Mouse (Mus musculus) adrenal gland (tissue): ENCODE results near the gene Nsd2.

Experiments
- intact Hi-C: fragments of 180-260 bp; cut with DNase I; formaldehyde crosslinking; loops from one replicate; pipeline ENCODE4 v1.15.1; 2025
- long read RNA-seq, 2 experiments: library from polyadenylated mRNA; unstranded; transcript quantifications; one replicate each; pipeline ENCODE4 v2.0.0; 2020; ENCODE audit warnings: borderline replicate concordance in 1 of 2; ENCODE audit not compliant: insufficient replicate concordance in 1 of 2

Nsd2 gene
- long read RNA-seq, experiment 1, partial matches to known transcripts: 1 of 5 reads
- long read RNA-seq, experiment 1, other reads (novel, unspliced or antisense): 4 of 5 reads
- long read RNA-seq, experiment 2, partial matches to known transcripts: 4 of 10 reads
- long read RNA-seq, experiment 2, other reads (novel, unspliced or antisense): 5 of 10 reads

DNA sequence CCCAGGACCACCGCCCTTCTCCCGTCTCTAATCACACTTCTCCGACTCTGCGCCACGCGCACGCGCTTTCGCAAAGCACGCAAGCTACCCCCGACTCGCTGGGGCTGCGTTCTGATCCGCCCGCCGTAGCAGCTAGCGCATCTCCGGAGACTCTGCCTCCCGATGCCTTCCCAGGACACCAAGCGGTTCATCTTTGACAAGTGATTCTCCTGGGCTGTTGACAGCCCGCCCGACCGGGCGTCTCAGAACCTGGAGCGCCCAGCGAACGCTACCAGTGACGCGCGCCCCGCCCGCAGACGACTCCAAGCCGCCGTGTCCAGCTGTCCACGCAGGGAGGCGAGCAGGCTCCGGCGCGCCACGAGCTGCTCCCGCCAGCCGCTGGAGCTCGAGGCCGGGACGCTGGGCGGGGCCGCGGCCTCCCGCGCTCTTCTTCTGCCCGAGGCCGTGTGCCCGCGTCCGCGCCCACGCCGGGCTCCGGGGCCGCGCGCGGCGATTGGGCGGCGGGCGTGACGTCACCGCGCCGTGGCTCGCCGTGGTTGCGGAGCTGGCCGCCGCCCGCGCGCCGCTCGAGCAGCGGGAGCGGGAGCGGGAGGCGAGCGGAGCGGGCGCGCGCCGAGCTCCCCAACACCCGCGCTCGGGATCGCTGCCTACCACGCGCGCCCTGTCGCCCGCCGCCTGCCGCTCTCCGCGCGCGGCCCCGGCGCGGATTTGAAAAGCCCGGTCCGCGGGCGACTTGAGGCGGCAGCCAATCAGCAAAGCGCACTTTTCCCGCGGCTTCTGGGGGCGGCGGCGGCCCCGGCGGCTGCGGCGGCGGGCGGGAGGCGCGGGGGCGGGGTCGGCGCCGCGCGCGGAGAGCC, at the start of gene Nsd2:
Gene Nsd2 (plus strand): TSS at position 850 of the 857 bp plus-strand sequence.
- intact Hi-C loops: loop anchor here (5.0 kb wide), 1 partner anchor 117 kb away; the partner anchor contains the start of gene Nelfa

DNA sequence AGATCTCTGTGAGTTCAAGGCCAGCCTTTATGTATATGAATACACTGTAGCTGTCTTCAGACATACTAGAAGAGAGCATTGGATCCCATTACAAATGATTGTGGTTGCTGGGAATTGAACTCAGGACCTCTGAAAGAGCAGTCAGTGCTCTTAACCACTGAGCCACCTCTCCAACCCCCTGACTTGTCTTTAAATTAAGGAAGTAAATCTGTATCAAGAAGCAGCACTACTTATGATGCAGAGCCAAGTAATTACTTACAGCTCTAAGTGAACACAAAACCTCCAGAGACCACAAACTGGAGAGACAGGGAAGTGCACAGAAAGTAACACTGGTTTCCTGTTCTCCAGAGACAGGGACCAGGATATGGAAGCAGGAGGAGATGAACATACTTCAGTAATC, 43.3 kb upstream of the Nsd2 start:
- intact Hi-C loops: no loop called here

DNA sequence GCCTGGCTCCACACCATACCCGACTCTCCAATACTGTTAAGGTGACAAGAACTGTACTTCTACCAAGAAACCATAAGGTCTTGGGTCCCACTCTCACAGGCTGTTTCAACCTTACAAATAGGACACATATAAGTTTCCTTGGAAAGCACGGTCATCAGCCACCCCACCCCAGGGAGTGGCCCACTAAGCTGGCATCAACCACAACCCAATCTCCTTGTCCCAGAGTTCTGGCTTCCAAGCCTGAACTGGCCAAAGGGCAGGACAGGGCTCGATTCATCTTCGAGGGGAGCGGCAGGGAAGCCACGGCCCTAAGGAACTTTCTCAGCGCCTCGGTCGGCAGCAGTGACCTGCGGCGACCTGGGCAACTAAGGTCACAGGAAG, 38.6 kb upstream of the Nsd2 start:
- intact Hi-C loops: no loop called here

DNA sequence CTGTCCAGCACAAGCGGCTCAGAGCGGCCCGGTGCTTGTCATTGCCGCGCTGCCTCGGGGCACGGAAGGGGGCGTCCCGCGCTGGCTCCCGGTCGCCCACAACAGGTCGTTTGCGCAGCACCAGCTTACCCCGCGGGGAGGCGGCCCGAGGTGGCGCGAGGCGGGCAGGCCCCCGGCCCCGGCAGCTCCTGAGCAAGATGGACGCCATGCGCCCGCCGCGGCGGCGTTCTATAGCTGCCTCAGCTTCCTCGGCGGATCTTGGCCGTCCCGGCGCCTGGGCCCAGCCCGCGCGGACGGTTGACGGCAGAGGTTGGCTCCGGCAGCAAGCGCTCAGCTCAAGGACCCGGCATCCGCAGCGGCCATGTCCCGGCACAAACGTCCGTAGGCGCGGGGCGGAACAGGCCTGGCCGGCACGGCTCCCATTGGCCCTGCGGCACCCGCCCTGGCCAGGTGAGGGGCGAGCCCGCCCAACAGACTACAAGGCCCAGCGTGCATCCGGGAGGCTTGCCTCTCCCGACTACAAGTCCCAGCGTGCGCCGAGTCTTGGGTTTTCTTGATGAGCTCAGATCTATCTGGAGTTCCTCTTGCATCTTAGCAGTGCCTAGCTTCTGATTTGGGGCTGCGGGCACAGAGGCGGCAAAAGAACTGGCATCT, 38.1 kb upstream of the Nsd2 start, which contains the start of gene Letm1:
Gene Letm1 (minus strand): TSS at position 473 of the 654 bp plus-strand sequence.
- intact Hi-C loops: no loop called here

DNA sequence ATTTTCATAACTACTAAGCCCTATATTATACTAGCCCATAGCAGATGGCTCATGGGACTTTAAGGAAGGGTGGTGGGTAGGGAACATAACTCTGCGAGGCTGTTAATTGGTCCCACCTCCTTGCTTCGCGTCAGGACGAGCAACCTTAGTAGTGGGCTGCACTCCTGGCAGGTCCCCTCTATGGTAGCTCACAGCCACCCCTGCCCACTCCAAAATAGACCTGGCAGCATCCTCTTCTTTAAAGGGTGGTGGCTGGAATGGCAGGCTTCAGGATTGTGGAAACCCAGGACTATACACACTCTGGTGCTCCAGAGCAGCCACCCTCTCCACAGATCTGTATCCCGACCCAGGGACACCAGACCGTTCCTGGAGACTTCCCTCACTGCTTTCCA, 37.5 kb upstream of the Nsd2 start:
- intact Hi-C loops: no loop called here

DNA sequence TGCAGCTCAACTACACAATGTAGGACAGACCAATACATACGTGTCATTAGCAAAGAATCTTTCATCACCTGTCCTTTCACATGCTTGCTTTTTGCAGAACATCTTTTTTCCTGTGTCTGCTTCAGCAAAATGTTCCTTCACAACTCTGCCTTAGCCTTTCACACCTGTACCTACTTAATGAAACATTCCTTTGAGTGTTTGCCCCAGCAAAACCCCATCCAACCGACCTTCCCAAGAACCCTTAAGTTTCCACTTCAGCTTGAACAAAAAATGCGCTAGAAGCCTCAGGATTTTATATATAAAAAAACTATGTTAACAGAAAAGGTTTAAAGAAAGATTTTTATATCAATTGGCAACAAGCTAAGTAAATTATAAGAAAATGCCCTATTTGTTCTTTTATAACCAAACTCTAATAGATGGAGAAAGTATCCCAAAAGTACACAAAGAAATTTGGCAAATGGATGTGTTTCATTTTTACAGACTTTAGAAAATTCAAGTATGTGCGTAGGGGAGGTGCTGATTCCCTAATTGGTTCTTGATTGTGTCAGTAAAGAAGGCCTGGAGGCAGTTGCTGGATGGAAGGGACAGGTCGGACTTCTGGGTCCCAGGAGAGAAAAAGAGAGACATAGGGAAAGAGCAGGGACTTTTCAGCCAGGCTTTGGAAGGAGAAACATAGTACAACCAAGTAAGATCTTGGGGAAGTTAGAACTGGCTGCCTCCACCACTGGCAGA, 28.4 kb upstream of the Nsd2 start:
- intact Hi-C loops: no loop called here

DNA sequence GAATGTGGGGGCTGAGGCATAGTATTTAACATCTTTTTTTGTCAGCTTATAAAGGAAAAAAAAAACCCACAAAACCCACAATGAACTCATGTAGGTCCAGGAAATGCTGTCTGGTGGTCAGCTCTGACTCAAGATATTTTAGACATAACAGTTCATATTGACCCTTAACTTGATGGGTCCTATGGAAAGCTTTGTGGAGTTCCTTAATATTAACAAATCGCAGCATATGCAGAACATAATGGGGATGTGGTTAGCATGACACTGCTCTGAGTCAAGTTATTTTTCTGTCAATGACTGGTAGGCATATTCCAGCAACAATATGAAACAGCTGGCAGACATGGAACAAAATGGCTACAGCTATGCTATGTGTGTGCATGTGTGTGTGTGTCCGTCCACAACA, 17.2 kb upstream of the Nsd2 start:
- intact Hi-C loops: no loop called here

DNA sequence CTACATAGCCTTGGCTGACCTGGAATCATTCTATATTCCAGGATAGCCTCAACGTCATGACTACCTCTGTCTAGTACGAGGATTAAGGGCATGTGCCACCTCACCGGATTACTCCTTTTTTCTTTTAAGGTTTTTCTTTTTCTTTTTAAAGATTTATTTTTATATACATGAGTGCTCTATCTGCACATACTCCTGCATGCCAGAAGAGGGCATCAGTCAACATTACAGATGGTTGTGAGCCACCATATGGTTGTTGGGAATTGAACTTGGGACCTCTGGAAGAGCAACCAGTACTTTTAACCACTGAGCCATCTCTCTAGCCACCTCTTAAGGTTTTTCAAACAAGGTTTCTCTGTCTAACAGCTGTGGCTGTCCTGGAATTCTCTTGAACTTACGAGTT, 9.0 kb upstream of the Nsd2 start:
- intact Hi-C loops: no loop called here

DNA sequence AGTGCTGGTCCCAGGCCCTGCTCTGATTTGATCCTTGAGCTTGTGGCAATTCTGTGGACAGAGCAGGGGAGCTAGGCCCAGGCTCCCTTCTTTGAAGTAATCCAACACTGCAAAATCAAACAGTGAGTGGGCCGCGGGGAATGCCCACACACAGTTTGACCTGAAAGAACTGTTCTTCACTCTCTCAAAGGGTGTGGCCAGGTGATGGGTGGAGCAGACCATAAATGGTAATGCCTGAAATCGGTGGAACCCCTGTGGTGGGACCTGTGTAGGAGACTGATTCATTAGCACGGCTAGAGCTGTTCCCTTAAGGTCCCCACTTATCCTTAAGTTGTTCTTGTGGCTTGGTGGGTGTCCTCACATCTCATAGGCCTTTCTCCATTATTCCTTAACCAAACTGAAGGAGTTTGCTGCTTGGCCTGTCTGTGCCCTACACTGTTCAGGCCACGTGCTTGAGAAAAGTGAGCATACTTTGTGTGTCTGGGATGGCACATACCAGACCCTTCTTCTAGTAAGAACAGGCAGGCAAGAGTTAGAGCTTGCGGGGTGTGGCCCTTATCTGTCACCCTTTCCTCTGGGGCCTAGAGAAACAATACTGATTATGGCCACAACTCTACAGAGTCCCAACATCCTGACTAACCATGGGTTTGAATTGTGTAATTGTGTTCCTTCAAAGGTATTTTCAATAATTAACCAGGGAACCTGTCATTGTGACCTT, 4.4 kb upstream of the Nsd2 start:
- intact Hi-C loops: loop anchor here (5.0 kb wide), 1 partner anchor 121 kb away; the partner anchor contains the start of gene Nelfa

DNA sequence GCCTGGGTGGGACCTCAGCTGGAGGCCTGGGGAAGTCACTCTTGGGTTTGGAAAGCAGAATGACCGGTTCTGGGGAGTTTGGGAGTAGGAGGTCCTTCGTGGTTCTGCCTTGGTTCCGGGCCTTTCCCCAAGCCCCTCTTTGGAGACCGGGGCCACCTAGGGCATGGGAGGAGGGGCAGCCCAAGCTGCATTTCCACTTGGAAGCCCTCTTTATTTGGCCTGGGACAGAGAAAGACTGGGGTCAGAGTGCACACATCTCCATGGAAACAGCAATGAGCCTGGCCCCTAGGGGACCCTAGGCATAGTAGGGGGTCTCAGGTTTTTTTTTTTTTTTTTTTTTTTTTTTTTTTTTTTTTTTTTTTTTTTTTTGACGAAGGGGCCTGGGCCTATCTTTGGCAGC, 2.4 kb upstream of the Nsd2 start:
- intact Hi-C loops: loop anchor here (5.0 kb wide), 1 partner anchor 119 kb away; the partner anchor contains the start of gene Nelfa

DNA sequence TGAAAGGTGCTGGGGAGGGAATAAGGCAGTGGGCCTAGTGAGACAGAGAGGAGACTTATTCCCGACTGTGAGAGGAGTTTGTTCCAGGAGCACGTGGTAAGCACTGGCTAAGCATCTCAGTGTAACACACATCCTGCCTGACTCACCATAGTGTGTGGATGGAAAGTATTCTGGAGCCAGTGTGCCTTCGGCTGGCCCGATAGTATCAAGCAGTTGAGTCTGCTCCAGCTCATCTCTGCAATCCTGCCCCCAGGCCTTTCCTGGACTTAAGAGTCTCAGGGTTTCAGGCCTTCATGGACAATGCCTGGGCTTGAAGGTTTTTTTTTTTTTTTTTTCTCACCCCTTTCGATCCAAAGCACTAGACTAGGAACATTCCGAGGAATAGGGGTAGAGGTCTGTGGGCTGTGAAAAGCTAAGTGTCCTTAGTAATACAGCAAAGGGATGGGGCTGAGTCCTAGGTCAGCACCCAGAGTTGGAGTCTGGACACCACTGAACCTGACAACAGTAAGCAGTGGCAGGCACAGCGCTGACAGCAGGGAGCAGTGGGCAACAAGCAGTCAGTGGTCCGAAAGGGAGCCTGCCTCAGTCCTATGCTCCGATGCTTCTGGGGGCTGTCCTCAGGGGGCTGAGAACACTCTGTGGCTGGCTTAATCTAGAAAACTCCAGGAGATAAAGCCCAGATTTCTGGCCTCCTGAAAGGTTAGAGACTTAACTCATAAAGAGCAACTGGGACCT, 1.2 kb upstream of the Nsd2 start:
- intact Hi-C loops: loop anchor here (5.0 kb wide), 1 partner anchor 118 kb away; the partner anchor contains the start of gene Nelfa

DNA sequence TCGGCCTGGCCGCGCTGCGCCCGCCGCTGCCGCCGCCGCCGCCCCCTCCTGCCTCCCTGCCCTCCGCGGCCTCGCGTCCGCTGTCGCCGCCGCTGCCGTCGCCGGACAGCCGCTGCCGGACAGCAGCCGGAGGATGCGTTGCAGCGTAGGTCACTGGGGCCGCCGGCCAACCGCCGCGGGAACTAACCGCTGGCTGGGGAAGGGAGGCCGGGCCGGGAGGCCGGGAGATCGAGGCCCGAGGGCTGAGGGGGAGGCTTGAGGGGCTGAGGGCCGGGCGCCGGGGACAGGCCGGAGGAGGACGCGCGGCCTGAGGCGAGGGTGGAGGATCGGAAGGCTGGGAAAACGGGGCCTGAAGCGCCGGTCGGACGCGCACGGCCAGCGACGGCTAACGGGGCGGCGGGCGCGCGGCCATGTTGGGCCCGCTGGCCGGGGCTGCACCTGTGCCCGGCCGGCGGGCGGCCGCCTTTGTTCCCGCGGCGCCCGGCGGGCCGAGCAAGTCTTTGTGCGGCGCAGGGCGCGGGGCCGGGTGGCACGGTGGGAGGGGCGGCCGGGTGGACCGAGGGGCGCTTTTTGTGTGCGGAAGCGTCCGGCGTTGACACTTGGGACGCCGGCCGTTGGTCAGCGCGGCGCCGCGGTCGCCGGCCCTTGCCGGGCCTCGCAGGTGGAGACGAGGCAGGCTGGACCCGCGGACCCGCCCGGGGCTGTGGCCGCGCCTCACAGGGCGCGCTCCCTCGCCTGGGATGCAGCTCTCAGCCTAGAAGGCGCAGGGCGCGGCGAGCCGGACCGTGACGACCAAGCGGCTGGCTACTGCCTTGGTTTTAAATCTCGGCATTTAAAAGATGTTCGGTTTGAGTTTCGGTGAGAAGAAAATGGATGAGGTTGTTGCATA, 452 bp downstream of the Nsd2 start:
- intact Hi-C loops: no loop called here

DNA sequence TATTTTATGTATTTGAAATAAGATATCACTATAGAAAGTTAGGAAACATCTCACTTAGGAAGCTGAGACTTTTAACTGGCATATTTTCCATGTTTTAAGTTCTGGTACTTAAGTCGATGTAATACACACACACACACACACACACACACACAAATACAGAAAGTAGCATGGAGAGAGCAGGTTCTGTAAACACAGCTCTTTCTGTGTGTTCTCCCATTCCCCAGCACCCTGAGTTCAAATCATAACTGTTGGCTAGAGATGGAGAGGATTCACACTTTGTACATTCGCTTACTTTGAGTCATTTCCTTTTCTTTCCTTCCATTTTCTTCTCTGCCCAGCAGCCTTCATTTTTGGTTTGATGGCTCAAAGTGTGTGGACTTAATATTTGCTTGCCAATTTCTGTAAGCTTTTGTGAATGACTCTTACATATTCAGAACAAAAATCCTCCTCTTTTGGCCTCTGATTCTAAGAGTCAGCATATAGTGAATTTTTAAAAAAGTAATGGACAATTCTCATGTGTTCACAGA, 1.4 kb downstream of the Nsd2 start:
- intact Hi-C loops: no loop called here

DNA sequence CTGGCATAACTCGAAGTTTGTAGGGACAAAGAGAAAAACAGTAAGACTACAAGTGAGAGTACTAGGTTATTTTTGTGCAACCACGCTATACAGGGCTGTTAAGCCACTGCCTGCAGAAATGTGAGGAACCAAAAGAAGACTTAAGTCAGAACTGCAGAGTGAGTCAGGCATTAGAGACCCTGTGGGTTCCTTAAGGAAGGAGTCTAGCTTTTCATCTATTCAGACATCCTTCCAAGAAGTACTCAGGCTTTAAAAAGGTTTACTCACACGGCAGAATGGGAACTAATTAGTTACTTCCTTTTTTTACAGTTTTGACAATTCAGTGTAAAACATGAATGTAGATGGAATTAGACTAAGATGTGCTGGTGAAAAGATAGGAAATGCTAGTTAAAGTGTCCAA, 1.9 kb downstream of the Nsd2 start:
- intact Hi-C loops: no loop called here

DNA sequence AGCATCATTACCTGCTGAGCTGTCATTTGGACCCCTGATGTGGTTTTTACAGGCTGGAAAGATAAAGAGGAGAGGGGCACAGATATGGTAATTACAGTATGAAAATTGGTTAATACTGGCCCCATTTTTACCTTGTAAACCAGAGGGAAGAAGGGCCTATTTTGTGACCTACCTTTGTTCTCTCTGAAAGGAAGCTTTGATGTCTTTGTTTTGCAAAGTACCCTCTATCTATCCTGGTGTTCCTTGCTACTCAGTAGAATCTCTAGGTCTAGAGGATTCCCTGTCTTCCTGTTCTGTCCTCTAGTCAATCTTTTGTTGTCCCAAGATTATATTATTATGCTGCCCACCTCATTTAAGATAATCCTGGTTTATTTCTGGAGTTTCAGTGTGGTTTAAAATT, 5.5 kb downstream of the Nsd2 start:
- intact Hi-C loops: no loop called here

DNA sequence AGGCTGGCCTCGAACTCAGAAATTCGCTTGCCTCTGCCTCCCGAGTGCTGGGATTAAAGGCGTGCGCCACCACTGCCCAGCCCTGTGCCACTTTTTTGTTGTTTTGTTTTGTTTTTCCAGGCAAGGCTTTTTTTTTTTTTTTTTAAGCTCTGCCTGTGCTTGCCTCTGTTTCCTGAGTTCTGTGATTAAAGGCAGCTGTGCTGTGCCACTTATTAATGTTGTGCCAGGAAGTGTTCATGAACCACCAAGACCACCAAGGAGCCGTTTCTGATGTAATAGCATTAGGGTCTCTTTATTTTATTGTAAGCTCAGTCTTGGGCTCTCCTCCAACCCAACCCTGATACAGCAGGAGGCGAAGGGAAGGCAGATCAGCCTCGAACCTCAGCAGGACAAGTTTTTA, 7.6 kb downstream of the Nsd2 start:
- intact Hi-C loops: no loop called here

DNA sequence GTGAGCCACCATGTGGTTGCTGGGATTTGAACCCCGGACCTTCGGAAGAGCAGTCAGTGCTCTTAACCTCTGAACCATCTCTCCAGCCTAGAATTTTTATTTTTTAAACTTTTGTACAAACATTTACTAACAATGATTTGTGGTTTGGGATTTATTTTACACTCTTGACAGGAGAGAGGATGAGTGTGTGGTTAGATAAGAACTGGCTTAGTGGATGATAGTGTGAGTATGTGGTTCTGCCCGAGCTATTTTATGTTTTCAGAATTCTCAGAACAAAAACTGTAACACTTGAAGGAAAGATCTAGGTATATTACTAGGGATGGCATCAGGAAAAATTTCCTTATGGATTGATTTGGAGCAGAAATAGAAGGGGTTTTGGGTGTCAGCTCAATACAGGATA, 9.4 kb downstream of the Nsd2 start:
- intact Hi-C loops: no loop called here

DNA sequence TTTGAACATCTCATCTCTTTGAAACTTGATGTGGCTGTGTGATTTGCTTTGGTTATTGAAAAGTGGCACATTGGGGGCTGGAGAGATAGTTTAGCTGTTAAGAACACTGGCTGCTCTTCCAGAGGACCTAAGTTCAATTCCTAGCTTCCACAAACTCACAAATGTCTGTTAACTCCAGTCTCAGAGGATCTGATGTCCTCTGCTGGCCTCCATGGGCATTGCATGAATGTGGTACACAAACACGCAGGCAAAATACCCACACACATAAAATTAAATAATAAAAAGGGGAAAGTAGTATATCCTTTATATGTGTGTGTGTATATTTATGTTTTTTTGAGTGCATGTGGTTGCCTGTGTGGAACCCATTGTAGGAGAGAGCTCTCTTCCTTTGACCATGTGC, 10.3 kb downstream of the Nsd2 start:
- intact Hi-C loops: no loop called here

DNA sequence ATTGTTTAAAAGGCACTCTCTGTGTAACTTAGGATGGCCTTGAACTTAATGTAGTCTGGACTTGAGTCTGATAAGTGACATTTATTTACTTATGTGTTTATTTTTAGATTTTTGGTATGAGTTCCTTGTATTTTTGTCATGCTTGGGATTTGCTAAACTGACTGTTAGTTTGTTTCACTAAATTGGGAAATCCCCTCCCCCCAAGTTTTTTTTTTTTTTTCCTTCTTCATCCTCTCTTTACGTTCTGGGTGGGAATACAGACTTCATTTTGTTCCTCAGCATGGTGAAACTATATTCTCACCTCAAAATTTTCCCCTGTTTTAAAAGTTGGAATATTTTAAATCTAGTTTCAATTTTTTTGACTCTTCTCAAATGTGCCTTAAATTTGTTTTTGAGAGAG, 20.8 kb downstream of the Nsd2 start:
- intact Hi-C loops: no loop called here
